Mouse (Mus musculus): ENCODE data around the gene Pxn. TPM values are rescaled to one million over a fixed set of nuclear protein-coding genes. Genes with fewer than 3 reads are reported as not detected.

Gene Pxn
- polyA plus RNA-seq (2016; fragmentation: Nextera tagmentation; extraction: Ambion mirVana), result 36.8 and 45.3 TPM in 2 replicates

DNA sequence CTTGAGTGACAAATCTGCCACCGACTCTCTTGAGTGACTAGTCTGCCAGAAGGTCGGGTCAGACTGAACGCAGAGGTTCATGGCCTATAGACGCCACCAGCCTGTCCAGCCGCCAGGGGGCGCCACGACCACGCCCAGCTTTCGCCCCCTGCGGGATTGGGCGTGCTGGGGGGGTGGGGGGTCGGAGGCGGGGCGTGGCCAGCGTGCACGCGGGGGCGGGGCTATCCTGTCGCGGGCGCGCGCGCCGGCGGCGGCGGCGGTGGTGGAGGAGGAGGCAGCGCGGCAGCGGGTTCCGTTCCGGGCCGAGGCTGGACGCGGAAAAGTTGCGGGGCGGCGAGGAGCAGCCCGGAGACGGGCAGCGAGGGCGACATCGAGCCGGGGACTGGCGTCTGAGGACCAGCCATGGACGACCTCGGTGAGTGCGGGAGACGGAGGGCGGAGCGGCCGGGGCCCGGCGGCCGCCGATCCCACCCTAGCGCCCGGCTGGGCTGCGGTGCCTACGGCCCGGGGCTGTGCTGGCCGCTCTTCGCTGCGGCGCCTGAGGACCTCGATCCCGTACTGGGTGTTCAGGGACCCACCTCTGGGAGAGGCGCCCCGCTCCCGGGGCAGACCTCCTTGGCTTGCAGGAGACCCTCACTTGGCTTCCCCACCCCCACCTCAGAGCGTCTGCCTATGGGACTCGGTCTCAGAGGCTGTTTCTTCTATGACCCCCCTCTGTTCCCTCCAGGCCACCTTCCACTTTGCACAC lies at the start of gene Pxn:
Gene Pxn (plus strand): TSS at position 223 of the 748 bp plus-strand sequence.
- WGBS, result under 1% methylated on average over 74 of the region's 74 CpGs
- H3K9me3 ChIP-seq (replicated peaks), result no peaks in the 10 kb centered on the region
- H3K4me3 ChIP-seq, result peak within 1 kb of the TSS; percentile 95
- H3K36me3 ChIP-seq, result peaks cover 2% of the 10 kb centered on the region
- H3K27ac ChIP-seq, result peak within 1 kb of the TSS; percentile 92
- DNase-seq (ENCODE audit: low spot score), result peak; percentile 100
- no peaks in the 10 kb centered on the region for H3K27me3 ChIP-seq (ENCODE audit: low read depth, poor library complexity, severe bottlenecking)
- peaks cover 44% of the 10 kb centered on the region for H3K4me1 ChIP-seq

DNA sequence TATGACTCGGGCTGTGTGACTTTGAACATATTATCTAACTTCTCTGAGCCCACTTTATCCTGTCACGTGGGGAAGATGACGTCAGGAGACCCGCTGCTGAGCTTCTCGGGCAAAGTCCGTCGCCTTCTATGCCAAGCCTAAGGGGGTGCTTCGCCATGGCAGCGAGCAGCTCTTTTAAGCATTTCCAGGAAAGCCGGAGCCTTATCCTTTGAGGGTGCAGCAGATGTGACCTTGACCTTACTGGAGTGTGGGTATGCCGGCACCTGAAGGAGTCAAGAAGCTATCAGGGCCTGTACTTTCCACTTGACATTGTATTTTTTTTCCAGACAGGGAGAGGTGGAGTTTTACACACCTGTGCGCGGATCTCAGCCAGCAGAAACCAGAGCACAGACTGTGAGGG lies 47.6 kb upstream of the Pxn start:
- Histone ChIP-seq H3K9me3 (replicated peaks) (no peaks in the 10 kb centered on the region), H3K36me3 (peaks cover 11% of the 10 kb centered on the region), H3K4me1 (0 out of 2 replicates have a peak, but pooled peaks cover 5% of the 10 kb centered on the region), H3K27me3 (ENCODE audit: low read depth, poor library complexity, severe bottlenecking) (no peaks in the 10 kb centered on the region), H3K27ac (no peak overlapping the region), H3K4me3 (no peak overlapping the region)
- DNase-seq (ENCODE audit: low spot score), result no peak
- WGBS, result 67% methylated on average over 13 of the region's 13 CpGs

DNA sequence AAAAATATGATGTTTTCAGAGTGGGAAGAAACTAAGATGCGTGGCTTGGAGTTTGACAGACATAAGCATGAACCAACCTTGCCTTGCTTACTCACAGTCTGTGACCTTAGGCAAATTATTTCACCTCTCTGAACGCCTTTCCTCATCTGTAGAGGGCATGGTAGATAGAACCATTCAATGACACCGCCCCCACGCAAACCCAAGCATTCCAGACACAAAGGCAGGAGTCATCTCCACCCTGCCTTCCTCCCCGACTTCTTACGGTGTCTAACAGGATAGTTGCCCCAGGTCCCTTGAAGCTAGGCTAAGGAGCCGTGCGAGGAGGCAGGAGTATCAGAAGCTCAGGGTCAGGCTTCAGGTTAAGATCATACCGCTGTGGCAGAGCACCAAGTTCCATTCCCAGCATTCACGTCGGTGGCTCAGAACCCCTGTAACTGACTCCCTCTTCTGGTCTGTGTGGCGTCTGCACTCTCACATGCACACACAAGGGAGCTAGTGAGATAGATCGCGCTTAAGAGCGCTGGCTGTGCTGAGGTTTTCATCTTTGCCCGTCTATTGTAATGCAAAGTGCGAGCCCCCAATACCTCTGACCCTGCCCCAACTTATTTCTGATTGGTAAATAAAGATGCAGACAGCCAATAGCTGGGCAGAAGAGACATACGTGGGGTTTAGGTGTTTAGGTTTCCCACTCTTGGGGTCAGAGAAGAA lies 41.9 kb upstream of the Pxn start:
- no peak overlapping the region for H3K27ac ChIP-seq
- WGBS, result 82% methylated on average over 18 of the region's 18 CpGs

DNA sequence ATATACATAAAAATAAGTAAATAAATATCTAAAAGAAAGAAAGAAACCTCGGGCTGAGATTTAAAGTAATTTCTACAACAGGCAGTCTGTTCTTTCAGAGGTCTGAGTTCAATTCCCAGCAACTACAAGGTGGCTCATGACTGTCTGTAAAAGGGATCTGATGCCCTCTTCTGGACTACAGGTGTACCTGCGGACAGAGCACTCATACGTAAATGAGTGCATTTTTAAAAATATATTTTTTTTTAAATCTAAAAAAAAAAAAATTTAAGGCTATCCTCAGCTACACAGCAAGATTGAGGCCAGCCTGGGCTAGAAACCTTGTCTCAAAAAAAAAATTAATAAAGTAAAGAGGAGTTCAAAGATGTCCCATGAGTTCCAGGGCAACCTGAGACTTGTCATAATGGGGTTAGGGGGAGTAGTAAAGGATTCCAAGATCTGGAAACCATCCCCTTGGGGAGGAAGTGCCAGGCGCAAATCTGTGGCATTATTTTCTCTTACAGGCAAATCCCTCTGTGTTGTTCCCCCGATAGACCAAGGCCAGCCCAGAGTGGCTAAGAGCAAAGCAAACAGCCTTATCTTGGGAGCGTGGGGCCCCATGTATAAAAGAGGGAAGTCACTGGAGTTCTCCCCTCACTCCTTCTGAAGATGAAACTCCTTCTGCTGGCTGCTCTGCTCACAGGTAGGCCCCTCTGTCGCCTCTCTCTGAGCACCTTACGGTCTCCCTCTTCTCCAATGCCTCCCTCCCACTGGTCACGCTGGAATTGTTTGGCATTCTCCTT lies 40.6 kb upstream of the Pxn start, which contains the start of gene Pla2g1b:
Gene Pla2g1b (plus strand): TSS at position 621 of the 779 bp plus-strand sequence.
- no peak within 1 kb of the TSS for H3K27ac ChIP-seq
- no peak within 1 kb of the TSS for H3K4me3 ChIP-seq
- no peaks in the 10 kb centered on the region for H3K36me3 ChIP-seq
- whole genome bisulfite sequencing, result 51% methylated on average over 9 of the region's 9 CpGs
- 0 out of 2 replicates have a peak, but pooled peaks cover 8% of the 10 kb centered on the region for H3K4me1 ChIP-seq
- H3K9me3 ChIP-seq (replicated peaks), result no peaks in the 10 kb centered on the region
- no peaks in the 10 kb centered on the region for H3K27me3 ChIP-seq (ENCODE audit: low read depth, poor library complexity, severe bottlenecking)
- DNase-seq (ENCODE audit: low spot score), result no peak

More for the DNA sequence above, 41.9 kb upstream of the Pxn start:
- Histone ChIP-seq H3K4me3 (no peak overlapping the region), H3K9me3 (replicated peaks) (no peaks in the 10 kb centered on the region), H3K4me1 (no peaks in the 10 kb centered on the region), H3K27me3 (ENCODE audit: low read depth, poor library complexity, severe bottlenecking) (no peaks in the 10 kb centered on the region), H3K36me3 (no peaks in the 10 kb centered on the region)
- DNase-seq (ENCODE audit: low spot score), result no peak

DNA sequence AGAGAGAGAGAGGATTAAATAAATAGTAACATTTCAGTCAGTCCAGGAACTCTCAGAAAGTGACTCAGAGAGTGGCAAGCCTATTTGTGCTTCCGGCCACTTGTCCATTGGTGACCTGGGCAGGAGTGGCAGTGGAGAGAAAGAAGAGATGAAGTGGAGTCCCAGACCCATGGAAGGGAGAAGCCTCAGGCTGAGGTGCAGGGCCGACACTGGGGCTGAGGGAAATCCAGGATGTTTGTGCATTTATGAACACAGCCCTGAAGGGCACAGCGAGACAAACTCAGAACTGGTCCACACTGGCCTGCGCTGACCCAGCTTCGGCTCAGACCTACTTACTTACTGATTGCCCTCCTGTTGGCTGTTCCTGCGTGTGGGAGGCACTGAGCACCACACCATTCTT lies 36.7 kb upstream of the Pxn start:
- Histone ChIP-seq H3K4me1 (0 out of 2 replicates have a peak, but pooled peaks cover 8% of the 10 kb centered on the region), H3K9me3 (replicated peaks) (no peaks in the 10 kb centered on the region), H3K27ac (no peak overlapping the region), H3K36me3 (no peaks in the 10 kb centered on the region), H3K4me3 (no peak overlapping the region), H3K27me3 (ENCODE audit: low read depth, poor library complexity, severe bottlenecking) (no peaks in the 10 kb centered on the region; the same call in 1 of the 2 replicates)
- no peak for DNase-seq (ENCODE audit: low spot score)
- 65% methylated on average over 6 of the region's 6 CpGs for WGBS

DNA sequence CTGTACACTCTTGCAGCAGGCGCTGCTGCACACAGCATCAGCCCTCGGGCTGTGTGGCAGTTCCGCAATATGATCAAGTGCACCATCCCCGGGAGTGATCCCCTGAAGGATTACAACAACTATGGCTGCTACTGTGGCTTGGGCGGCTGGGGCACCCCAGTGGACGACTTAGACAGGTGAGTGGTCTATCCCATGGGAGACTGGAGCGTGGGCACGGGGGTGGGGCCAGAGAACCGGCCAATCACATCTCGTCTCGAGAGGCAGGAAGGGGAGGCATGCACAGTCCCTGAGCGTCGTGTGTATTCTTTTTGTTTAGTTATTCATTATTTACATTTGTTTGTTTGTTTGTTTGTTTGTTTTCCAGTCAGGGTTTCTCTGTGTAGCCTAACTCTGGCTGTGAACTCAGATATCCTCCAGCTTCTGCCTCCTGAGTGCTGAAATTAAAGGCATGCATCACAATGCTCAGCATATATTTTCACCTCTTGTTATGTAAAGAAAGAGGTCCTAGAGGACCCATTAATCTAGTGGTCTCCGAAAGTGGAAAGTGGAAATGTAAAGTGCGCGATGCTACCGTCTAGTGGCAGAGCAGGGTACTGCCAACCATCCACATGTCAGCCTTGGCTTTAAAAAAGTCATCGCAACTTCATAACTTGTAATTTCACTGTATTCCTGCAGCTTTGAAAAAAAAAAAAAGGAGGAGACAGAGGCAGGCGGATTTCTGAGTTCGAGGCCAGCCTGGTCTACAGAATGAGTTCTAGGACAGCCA lies 35.5 kb upstream of the Pxn start:
- Histone ChIP-seq H3K4me3 (no peak overlapping the region), H3K27me3 (ENCODE audit: low read depth, poor library complexity, severe bottlenecking) (no peaks in the 10 kb centered on the region; the same call in 1 of the 2 replicates), H3K36me3 (no peaks in the 10 kb centered on the region), H3K9me3 (replicated peaks) (no peaks in the 10 kb centered on the region), H3K27ac (no peak overlapping the region), H3K4me1 (peaks cover 17% of the 10 kb centered on the region)
- 43% methylated on average over 20 of the region's 20 CpGs for WGBS
- DNase-seq (ENCODE audit: low spot score), result peak; percentile 63

DNA sequence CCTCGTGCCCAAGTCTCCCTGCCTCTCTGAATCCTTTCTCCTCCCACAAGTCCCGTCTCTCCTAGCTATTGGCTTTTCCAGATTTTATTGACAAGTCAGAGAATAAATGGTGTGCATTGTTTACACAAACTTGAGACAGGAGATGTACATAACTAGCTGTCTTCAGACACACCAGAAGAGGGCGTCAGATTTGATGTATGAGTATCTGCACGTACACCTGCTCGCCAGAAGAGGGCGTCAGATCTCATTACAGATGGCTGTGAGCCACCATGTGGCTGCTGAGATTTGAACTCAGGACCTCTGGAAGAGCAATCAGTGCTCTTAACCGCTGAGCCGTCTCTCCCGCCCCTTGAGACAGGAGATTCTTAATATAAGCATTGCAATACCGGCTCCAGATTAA lies 33.3 kb upstream of the Pxn start:
- H3K4me1 ChIP-seq, result peaks cover 22% of the 10 kb centered on the region
- no peak for DNase-seq (ENCODE audit: low spot score)
- WGBS, result 79% methylated on average over 10 of the region's 10 CpGs
- no peaks in the 10 kb centered on the region for H3K9me3 ChIP-seq (replicated peaks)
- peaks cover 3% of the 10 kb centered on the region for H3K36me3 ChIP-seq
- no peak overlapping the region for H3K27ac ChIP-seq
- H3K27me3 ChIP-seq (ENCODE audit: low read depth, poor library complexity, severe bottlenecking), result no peaks in the 10 kb centered on the region; the same call in 1 of the 2 replicates
- no peak overlapping the region for H3K4me3 ChIP-seq

DNA sequence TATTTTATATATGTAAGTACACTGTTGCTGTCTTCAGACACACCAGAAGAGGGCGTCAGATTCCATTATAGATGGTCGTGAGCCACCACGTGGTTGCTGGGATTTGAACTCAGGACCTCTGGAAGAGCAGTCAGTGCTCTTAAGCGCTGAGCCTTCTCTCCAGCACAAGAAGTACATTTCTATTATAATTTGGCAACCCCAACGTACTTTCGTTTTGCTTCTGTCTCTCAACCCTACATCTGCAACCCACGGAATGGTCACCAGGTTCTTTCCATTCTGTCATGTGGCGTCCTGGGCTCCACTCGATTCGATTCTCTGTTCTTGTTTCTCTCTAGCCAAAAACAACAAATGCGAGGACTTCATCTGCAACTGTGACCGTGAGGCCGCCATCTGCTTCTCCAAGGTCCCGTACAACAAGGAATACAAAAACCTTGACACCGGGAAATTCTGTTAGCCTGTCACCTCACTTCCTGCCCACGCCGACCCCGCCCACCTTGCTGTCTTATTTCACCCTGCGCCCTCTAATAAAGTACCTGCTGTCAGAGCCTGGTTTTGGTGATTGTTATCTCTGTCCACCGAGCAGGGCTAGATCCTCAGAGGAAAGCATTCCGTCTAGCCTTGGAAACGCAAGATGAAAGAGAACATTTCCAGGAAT lies 32.2 kb upstream of the Pxn start:
- H3K36me3 ChIP-seq, result peaks cover 4% of the 10 kb centered on the region
- DNase-seq (ENCODE audit: low spot score), result no peak
- no peak overlapping the region for H3K4me3 ChIP-seq
- peaks cover 22% of the 10 kb centered on the region for H3K4me1 ChIP-seq
- H3K9me3 ChIP-seq (replicated peaks), result no peaks in the 10 kb centered on the region
- H3K27me3 ChIP-seq (ENCODE audit: low read depth, poor library complexity, severe bottlenecking), result peaks cover 2% of the 10 kb centered on the region
- H3K27ac ChIP-seq, result no peak overlapping the region
- WGBS, result 76% methylated on average over 22 of the region's 22 CpGs

DNA sequence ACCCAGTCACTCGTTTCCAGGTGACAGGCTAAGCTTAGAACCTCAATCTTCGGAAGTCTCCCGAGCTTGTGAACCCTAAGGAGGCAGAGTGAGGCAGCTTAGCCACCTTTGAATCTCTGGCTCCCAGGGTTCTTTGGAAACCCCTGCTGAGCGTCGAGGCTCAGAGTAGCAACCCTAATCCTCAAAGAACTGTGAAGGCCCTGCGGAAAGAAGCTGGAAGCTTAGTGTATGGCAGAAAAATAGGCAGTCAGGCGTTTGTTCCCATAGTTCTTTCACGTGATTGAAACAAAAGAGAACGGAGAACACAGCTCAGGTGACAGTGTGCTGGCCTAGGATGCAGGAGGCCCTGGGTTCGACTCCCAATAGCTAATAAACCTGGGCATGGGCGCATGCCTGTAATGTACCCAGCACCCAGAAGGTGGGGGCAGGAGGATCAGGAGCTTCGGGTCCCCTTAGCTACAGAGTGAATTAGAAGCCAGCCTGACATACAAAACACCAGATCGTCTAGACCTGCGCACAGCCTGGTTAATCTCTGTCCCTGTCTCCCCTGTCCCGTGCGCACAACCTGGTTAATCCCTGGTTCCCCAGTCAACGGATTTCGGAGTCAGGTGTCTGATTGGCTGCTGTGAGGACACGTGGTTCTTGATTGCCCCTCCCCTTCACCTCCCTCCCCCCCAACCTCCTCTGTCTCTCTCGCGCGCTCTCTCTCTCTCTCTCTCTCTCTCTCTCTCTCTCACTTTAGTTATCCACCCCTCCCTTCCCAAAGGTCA lies 31.0 kb upstream of the Pxn start:
- Histone ChIP-seq H3K9me3 (replicated peaks) (no peaks in the 10 kb centered on the region), H3K36me3 (peaks cover 9% of the 10 kb centered on the region), H3K4me1 (peaks cover 22% of the 10 kb centered on the region), H3K27me3 (ENCODE audit: low read depth, poor library complexity, severe bottlenecking) (peaks cover 14% of the 10 kb centered on the region), H3K27ac (peak overlapping the region; percentile 83), H3K4me3 (peak overlapping the region; percentile 50)
- whole genome bisulfite sequencing, result 17% methylated on average over 22 of the region's 22 CpGs
- peak; percentile 74 for DNase-seq (ENCODE audit: low spot score)

DNA sequence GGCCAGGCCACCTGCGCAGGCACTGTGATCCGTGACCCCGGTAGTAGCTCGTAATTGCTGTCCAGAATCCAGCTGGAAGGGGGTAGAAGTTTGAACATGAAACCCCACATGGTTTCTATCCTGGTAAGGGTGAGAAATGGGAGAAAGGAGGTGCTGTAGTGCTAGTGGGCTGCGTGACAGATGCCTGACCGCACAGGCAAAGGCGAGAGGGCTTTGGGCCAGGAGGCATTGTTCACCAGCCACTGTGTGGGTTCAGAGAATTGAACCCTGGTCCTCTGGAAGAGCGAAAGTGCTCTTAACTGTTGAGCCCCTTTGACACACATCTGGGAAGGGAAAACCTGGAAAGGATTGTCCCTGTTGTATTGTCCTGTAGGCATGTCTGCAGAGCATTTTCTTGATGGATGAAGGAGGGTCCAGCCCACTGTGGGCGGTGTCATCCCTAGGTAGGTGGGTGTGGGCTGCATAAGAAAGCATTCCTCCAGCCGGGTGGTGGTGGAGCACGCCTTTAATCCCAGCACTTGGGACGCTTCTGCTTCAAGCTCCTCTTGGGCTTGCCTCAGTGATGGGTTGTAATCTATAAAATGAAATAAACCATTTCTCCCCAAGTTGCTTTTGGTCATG lies 30.3 kb upstream of the Pxn start:
- Histone ChIP-seq H3K36me3 (peaks cover 9% of the 10 kb centered on the region), H3K4me3 (peak overlapping the region; percentile 50), H3K9me3 (replicated peaks) (no peaks in the 10 kb centered on the region), H3K27me3 (ENCODE audit: low read depth, poor library complexity, severe bottlenecking) (peaks cover 21% of the 10 kb centered on the region), H3K4me1 (peaks cover 19% of the 10 kb centered on the region), H3K27ac (peak overlapping the region; percentile 83)
- WGBS, result 34% methylated on average over 12 of the region's 12 CpGs
- DNase-seq (ENCODE audit: low spot score), result no peak

DNA sequence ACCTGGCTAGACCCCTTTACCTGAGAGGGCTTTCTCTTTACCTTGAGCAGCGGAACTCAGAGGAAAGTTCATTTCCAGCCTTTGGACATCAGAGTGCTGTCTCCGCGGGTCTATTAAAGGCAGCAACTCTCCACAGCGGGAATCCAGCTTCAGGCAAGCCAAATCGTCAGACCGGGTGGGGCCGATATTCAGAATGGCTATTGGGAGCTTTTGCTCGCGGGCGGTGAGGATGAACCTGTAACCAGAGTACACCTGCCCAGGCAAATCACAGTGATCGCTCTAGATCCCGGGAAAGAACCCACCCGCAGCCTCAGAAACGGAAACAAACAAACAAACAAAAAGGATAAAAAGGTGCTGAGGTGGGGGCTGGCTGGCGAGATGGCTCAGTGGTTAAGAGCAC lies 26.9 kb upstream of the Pxn start:
- Histone ChIP-seq H3K36me3 (peaks cover 9% of the 10 kb centered on the region), H3K27ac (no peak overlapping the region), H3K9me3 (replicated peaks) (no peaks in the 10 kb centered on the region), H3K4me3 (no peak overlapping the region), H3K4me1 (peaks cover 31% of the 10 kb centered on the region), H3K27me3 (ENCODE audit: low read depth, poor library complexity, severe bottlenecking) (peaks cover 45% of the 10 kb centered on the region)
- WGBS, result 36% methylated on average over 15 of the region's 15 CpGs
- no peak for DNase-seq (ENCODE audit: low spot score)
